Mouse (Mus musculus) midbrain, embryonic 12.5 days (tissue): ENCODE results near the gene Mettl1. TPM values are rescaled to one million over a fixed set of nuclear protein-coding genes. Genes with fewer than 3 reads are reported as not detected.

Experiments used
- ATAC-seq: fragments of 200-750 bp; cut with Nextera tagmentation; 2 replicates; pipeline ENCODE4 v1.8.0; 2017; ENCODE audit warnings: low read depth, moderate TSS enrichment, moderate library complexity; ENCODE audit not compliant: low FRiP score
- H3K27ac ChIP-seq: fragments of 300-500 bp; sonication (generic); replicated peaks from 2 replicates; pipeline ENCODE4 v1.5.1; 2016; ENCODE audit warnings: mild to moderate bottlenecking
- H3K27me3 ChIP-seq: fragments of 300-500 bp; sonication (generic); 2 replicates; pipeline ENCODE4 v1.6.1; 2016; ENCODE audit warnings: mild to moderate bottlenecking
- H3K36me3 ChIP-seq: fragments of 300-500 bp; sonication (generic); 2 replicates; pipeline ENCODE4 v1.6.1; 2016
- H3K4me1 ChIP-seq: fragments of 300-500 bp; sonication (generic); 2 replicates; pipeline ENCODE4 v1.6.1; 2016
- H3K4me2 ChIP-seq: fragments of 300-500 bp; sonication (generic); replicated peaks from 2 replicates; pipeline ENCODE4 v1.6.1; 2016; ENCODE audit warnings: mild to moderate bottlenecking, moderate library complexity
- H3K4me3 ChIP-seq: fragments of 300-500 bp; sonication (generic); 2 replicates; pipeline ENCODE4 v1.5.1; 2016; ENCODE audit warnings: mild to moderate bottlenecking
- H3K9ac ChIP-seq: fragments of 300-500 bp; sonication (generic); replicated peaks from 2 replicates; pipeline ENCODE4 v1.6.1; 2016; ENCODE audit warnings: mild to moderate bottlenecking, moderate library complexity
- H3K9me3 ChIP-seq: fragments of 300-500 bp; sonication (generic); 2 replicates; pipeline ENCODE4 v1.6.1; 2016; ENCODE audit warnings: mild to moderate bottlenecking
- WGBS: fragments of 180-500 bp; shearing (Covaris S2); methylation state at CpG from one replicate; pipeline ENCODE4 v1.1.7; 2016; 5-methylcytosine and 5-hydroxymethylcytosine counted together
- microRNA counts: library from miRNA; unstranded; fragments of <30 nt; microRNA quantifications from one replicate; lab custom pipeline; 2017
- microRNA-seq: library from miRNA; unstranded; fragments of <30 nt; microRNA quantifications from one replicate; pipeline ENCODE4, GENCODE M21; 2017
- polyA plus RNA-seq: library from polyadenylated mRNA; unstranded; fragments of >200 nt; fragmentation: Nextera tagmentation; extraction: Ambion mirVana; gene quantifications from 2 replicates; pipeline ENCODE4 v1.2.1, GENCODE M21; 2016

Gene Mettl1
- polyA plus RNA-seq, 1 experiment from 2014 or later = 33.1 TPM

- no peak overlapping the region for H3K4me3 ChIP-seq
- no peak overlapping the region for H3K27ac ChIP-seq
- peaks cover 22% of the 10 kb centered on the region for H3K4me1 ChIP-seq
- H3K27me3 ChIP-seq = peaks cover 48% of the 10 kb centered on the region
- peaks cover 55% of the 10 kb centered on the region for H3K36me3 ChIP-seq
- H3K9ac ChIP-seq = no peak overlapping the region
- no peaks in the 10 kb centered on the region for H3K9me3 ChIP-seq
- no peak for ATAC-seq
- H3K4me2 ChIP-seq = no peak overlapping the region
- WGBS = 61% methylated on average over 7 of the region's 7 CpGs
Observed at GRCm38 (mm10) chr10:127094382-127094802, 53.2 kb downstream of the Mettl1 start.

MicroRNAs encoded within 50 kb of the gene (microRNA counts, 519-probe panel; counts per million panel counts)
- microRNA mmu-miR-26a (lab: Ali Mortazavi, UCI) (not detected), microRNA mmu-miR-546 (lab: Ali Mortazavi, UCI) (not detected)

Small RNA genes within 50 kb of the gene (microRNA-seq; reads per million reads assigned to microRNA genes)
- gene Mir26a-2 (37.2 reads per million, percentile 41 among the genes with 10 or more reads in this experiment), gene Mir546 (not detected)

Other genes with a start within 250 kb of the Mettl1 start
- gene Atp23, start 140.1 kb upstream of the Mettl1 start, polyA plus RNA-seq = 14.4 and 15.0 TPM in 2 replicates
- gene Ctdsp2, start 62.7 kb upstream of the Mettl1 start, polyA plus RNA-seq = 40.1 and 45.4 TPM in 2 replicates
- gene Avil, start 40.7 kb upstream of the Mettl1 start, polyA plus RNA-seq = 3.1 and 3.4 TPM in 2 replicates
- gene Tsfm, start 10.6 kb upstream of the Mettl1 start, polyA plus RNA-seq = 74.5 and 79.2 TPM in 2 replicates
- gene Eef1akmt3, start 99 bp downstream of the Mettl1 start, polyA plus RNA-seq = 0.20 and 0.24 TPM in 2 replicates
- 0.09 and 0.16 TPM in 2 replicates for gene Cyp27b1, start 6.8 kb downstream of the Mettl1 start, polyA plus RNA-seq
- gene March9, start 18.8 kb downstream of the Mettl1 start, polyA plus RNA-seq = 4.6 and 5.3 TPM in 2 replicates
- gene Cdk4, start 22.1 kb downstream of the Mettl1 start, polyA plus RNA-seq = 2,032 and 2,136 TPM in 2 replicates
- 165 and 167 TPM in 2 replicates for gene Tspan31, start 28.9 kb downstream of the Mettl1 start, polyA plus RNA-seq
- gene Agap2, start 33.9 kb downstream of the Mettl1 start, polyA plus RNA-seq = 1.3 TPM in 2 replicates
- 112 and 116 TPM in 2 replicates for gene Os9, start 79.7 kb downstream of the Mettl1 start, polyA plus RNA-seq
- 15.2 and 17.7 TPM in 2 replicates for gene B4galnt1, start 123.8 kb downstream of the Mettl1 start, polyA plus RNA-seq
- 0.89 and 1.1 TPM in 2 replicates for gene Slc26a10, start 139.2 kb downstream of the Mettl1 start, polyA plus RNA-seq
- gene Arhgef25, start 148.7 kb downstream of the Mettl1 start, polyA plus RNA-seq = 39.6 and 46.1 TPM in 2 replicates
- gene Dtx3, start 154.3 kb downstream of the Mettl1 start, polyA plus RNA-seq = 204 and 205 TPM in 2 replicates
- gene Pip4k2c, start 170.2 kb downstream of the Mettl1 start, polyA plus RNA-seq = 17.0 and 18.1 TPM in 2 replicates
- gene Kif5a, start 221.9 kb downstream of the Mettl1 start, polyA plus RNA-seq = 53.9 and 61.6 TPM in 2 replicates
- gene Dctn2, start 225.0 kb downstream of the Mettl1 start, polyA plus RNA-seq = 245 and 250 TPM in 2 replicates
- 20.3 and 21.7 TPM in 2 replicates for gene Mbd6, start 247.6 kb downstream of the Mettl1 start, polyA plus RNA-seq